Mouse (Mus musculus) cortical plate, adult 2 months (tissue): ENCODE measurements around the gene Npas1.

Source experiments
- CTCF ChIP-seq: fragments of 200-500 bp; IDR thresholded peaks from 2 replicates; pipeline ENCODE4 v1.5.1; 2011; ENCODE audit warnings: mild to moderate bottlenecking, control low read depth, low read length; ENCODE audit not compliant: insufficient read depth; ENCODE audit errors: extremely low read depth
- POLR2A ChIP-seq: fragments of 200-500 bp; IDR thresholded peaks from 2 replicates; pipeline ENCODE4 v1.6.1; 2011; ENCODE audit warnings: mild to moderate bottlenecking, low read length, control low read depth; ENCODE audit not compliant: insufficient read depth; ENCODE audit errors: extremely low read depth

DNA sequence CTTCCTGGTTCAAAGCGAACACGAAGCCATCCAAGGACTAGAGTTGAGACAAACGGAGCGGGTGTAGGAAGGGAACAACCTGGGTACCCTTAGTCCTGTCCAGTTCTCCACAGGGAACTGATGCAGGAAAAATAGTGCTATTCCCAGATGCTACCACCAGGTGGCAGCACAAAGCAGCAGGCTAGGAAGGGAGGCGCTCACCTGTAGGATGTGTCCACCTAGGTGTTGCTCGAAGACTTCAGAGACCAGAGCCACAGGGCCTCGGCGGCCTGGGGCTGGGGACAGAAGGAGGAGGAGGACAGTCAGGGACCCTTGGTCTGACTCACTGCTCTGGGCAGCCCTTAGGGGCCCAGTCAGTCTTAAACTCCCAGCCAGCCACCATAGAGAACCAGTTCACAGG, 12.4 kb downstream of the Npas1 start:
- TF ChIP-seq POLR2A (no peak), CTCF (peak; percentile 89)
